Mouse (Mus musculus) forebrain, embryonic 16.5 days (tissue): Measurements from ENCODE around the gene Tgif2. TPM values are rescaled to one million over a fixed set of nuclear protein-coding genes. Genes with fewer than 3 reads are reported as not detected.

ENCODE experiments used
- ATAC-seq: fragments of 200-750 bp; cut with Nextera tagmentation; 2 replicates; pipeline ENCODE4 v1.8.0; 2017; ENCODE audit warnings: mild to moderate bottlenecking, moderate library complexity
- H3K27ac ChIP-seq: fragments of 300-500 bp; sonication (generic); 2 replicates; pipeline ENCODE4 v1.5.1; 2014; ENCODE audit warnings: low read length, control low read depth
- H3K27me3 ChIP-seq: fragments of 300-500 bp; sonication (generic); replicated peaks from 2 replicates; pipeline ENCODE4 v1.6.1; 2014; ENCODE audit warnings: low read length; ENCODE audit not compliant: control insufficient read depth, insufficient read depth
- H3K36me3 ChIP-seq: fragments of 300-500 bp; sonication (generic); 2 replicates; pipeline ENCODE4 v1.6.1; 2014; ENCODE audit not compliant: control insufficient read depth, insufficient read depth
- H3K4me1 ChIP-seq: fragments of 300-500 bp; sonication (generic); replicated peaks from 2 replicates; pipeline ENCODE4 v1.6.1; 2014; ENCODE audit warnings: low read length; ENCODE audit not compliant: control insufficient read depth, insufficient read depth
- H3K4me2 ChIP-seq: fragments of 300-500 bp; sonication (generic); 2 replicates; pipeline ENCODE4 v1.6.1; 2014; ENCODE audit warnings: mild to moderate bottlenecking, low read length, control low read depth
- H3K4me3 ChIP-seq: fragments of 300-500 bp; sonication (generic); replicated peaks from 2 replicates; pipeline ENCODE4 v1.5.1; 2014; ENCODE audit warnings: mild to moderate bottlenecking, low read length, control low read depth
- H3K9ac ChIP-seq: fragments of 300-500 bp; sonication (generic); replicated peaks from 2 replicates; pipeline ENCODE4 v1.6.1; 2014; ENCODE audit warnings: low read depth, low read length, control low read depth
- H3K9me3 ChIP-seq: fragments of 300-500 bp; sonication (generic); 2 replicates; pipeline ENCODE4 v1.6.1; 2016; ENCODE audit warnings: low read length; ENCODE audit not compliant: control insufficient read depth
- WGBS: fragments of 180-500 bp; shearing (Covaris S2); extraction: QIAGEN DNeasy Blood & Tissue Kit; methylation state at CpG from one replicate; pipeline ENCODE4 v1.1.7; 2014; 5-methylcytosine and 5-hydroxymethylcytosine counted together
- polyA plus RNA-seq: library from polyadenylated mRNA; unstranded; fragments of >200 nt; fragmentation: Nextera tagmentation; extraction: Ambion mirVana; gene quantifications from 2 replicates; pipeline ENCODE4 v1.2.1, GENCODE M21; 2015

The Tgif2 gene
- polyA plus RNA-seq, 1 experiment from 2014 or later = 33.1 TPM

- H3K36me3 ChIP-seq = 0 out of 2 replicates have a peak, but pooled peaks cover 6% of the 10 kb centered on the region
- H3K4me3 ChIP-seq = no peak overlapping the region
- H3K9ac ChIP-seq = no peak overlapping the region
- peaks cover 22% of the 10 kb centered on the region for H3K4me1 ChIP-seq
- no peak overlapping the region for H3K4me2 ChIP-seq
- 49% methylated on average over 3 of the region's 3 CpGs for WGBS
- no peak for ATAC-seq
- H3K27me3 ChIP-seq = no peaks in the 10 kb centered on the region
- H3K27ac ChIP-seq = no peak overlapping the region
- no peaks in the 10 kb centered on the region for H3K9me3 ChIP-seq
Observed at GRCm38 (mm10) chr2:156864481-156864880, 24.7 kb downstream of the Tgif2 start.

GRCm38 (mm10) chr2:156868994-156869393 is 29.2 kb downstream of the Tgif2 start:
- H3K36me3 ChIP-seq = peaks cover 13% of the 10 kb centered on the region

GRCm38 (mm10) chr2:156869554-156869953 is 29.7 kb downstream of the Tgif2 start:
- Histone ChIP-seq H3K4me1 (peaks cover 2% of the 10 kb centered on the region), H3K27me3 (no peaks in the 10 kb centered on the region), H3K36me3 (peaks cover 13% of the 10 kb centered on the region), H3K9me3 (no peaks in the 10 kb centered on the region), H3K4me3 (no peak overlapping the region), H3K4me2 (no peak overlapping the region), H3K9ac (no peak overlapping the region), H3K27ac (no peak overlapping the region)
- no peak for ATAC-seq
- 91% methylated on average over 7 of the region's 7 CpGs for WGBS

More at GRCm38 (mm10) chr2:156868994-156869393, 29.2 kb downstream of the Tgif2 start:
- Histone ChIP-seq H3K9ac (no peak overlapping the region), H3K9me3 (no peaks in the 10 kb centered on the region), H3K27ac (no peak overlapping the region), H3K27me3 (no peaks in the 10 kb centered on the region), H3K4me2 (no peak overlapping the region), H3K4me3 (no peak overlapping the region), H3K4me1 (peaks cover 7% of the 10 kb centered on the region)
- WGBS = 80% methylated on average over 8 of the region's 8 CpGs
- no peak for ATAC-seq

- H3K36me3 ChIP-seq = peaks cover 13% of the 10 kb centered on the region
- no peak overlapping the region for H3K4me2 ChIP-seq
- H3K9me3 ChIP-seq = no peaks in the 10 kb centered on the region
- H3K4me1 ChIP-seq = no peaks in the 10 kb centered on the region
- no peaks in the 10 kb centered on the region for H3K27me3 ChIP-seq
- 38% methylated on average over 6 of the region's 6 CpGs for WGBS
- no peak overlapping the region for H3K27ac ChIP-seq
- no peak for ATAC-seq
- H3K4me3 ChIP-seq = no peak overlapping the region
- no peak overlapping the region for H3K9ac ChIP-seq
Observed at GRCm38 (mm10) chr2:156870519-156870918, 30.7 kb downstream of the Tgif2 start.

- peaks cover 10% of the 10 kb centered on the region for H3K36me3 ChIP-seq
- H3K4me1 ChIP-seq = no peaks in the 10 kb centered on the region
- no peak overlapping the region for H3K4me3 ChIP-seq
- H3K4me2 ChIP-seq = no peak overlapping the region
- 20% methylated on average over 5 of the region's 5 CpGs for WGBS
- H3K9ac ChIP-seq = no peak overlapping the region
- no peaks in the 10 kb centered on the region for H3K9me3 ChIP-seq
- ATAC-seq = no peak
- H3K27me3 ChIP-seq = no peaks in the 10 kb centered on the region
- no peak overlapping the region for H3K27ac ChIP-seq
Observed at GRCm38 (mm10) chr2:156873629-156874028, 33.8 kb downstream of the Tgif2 start.

GRCm38 (mm10) chr2:156874047-156874759 is 34.4 kb downstream of the Tgif2 start:
- no peak for ATAC-seq
- no peaks in the 10 kb centered on the region for H3K27me3 ChIP-seq
- no peaks in the 10 kb centered on the region for H3K9me3 ChIP-seq
- no peak overlapping the region for H3K4me2 ChIP-seq
- H3K36me3 ChIP-seq = peaks cover 7% of the 10 kb centered on the region
- 88% methylated on average over 8 of the region's 8 CpGs for WGBS
- H3K9ac ChIP-seq = no peak overlapping the region
- H3K27ac ChIP-seq = no peak overlapping the region
- H3K4me1 ChIP-seq = no peaks in the 10 kb centered on the region
- no peak overlapping the region for H3K4me3 ChIP-seq

- Histone ChIP-seq H3K27ac (no peak overlapping the region), H3K9me3 (no peaks in the 10 kb centered on the region), H3K4me1 (no peaks in the 10 kb centered on the region), H3K27me3 (no peaks in the 10 kb centered on the region), H3K4me3 (no peak overlapping the region), H3K36me3 (peaks cover 7% of the 10 kb centered on the region), H3K9ac (no peak overlapping the region), H3K4me2 (no peak overlapping the region)
- WGBS = 91% methylated on average over 4 of the region's 4 CpGs
- no peak for ATAC-seq
Observed at GRCm38 (mm10) chr2:156874760-156875510, 35.1 kb downstream of the Tgif2 start.

GRCm38 (mm10) chr2:156877726-156878125 is 37.9 kb downstream of the Tgif2 start:
- 70% methylated on average over 9 of the region's 9 CpGs for WGBS

GRCm38 (mm10) chr2:156879541-156879940 is 39.7 kb downstream of the Tgif2 start:
- H3K36me3 ChIP-seq = no peaks in the 10 kb centered on the region

More at GRCm38 (mm10) chr2:156877726-156878125, 37.9 kb downstream of the Tgif2 start:
- no peak overlapping the region for H3K9ac ChIP-seq
- no peak overlapping the region for H3K4me3 ChIP-seq
- no peaks in the 10 kb centered on the region for H3K4me1 ChIP-seq
- H3K9me3 ChIP-seq = no peaks in the 10 kb centered on the region
- H3K36me3 ChIP-seq = peaks cover 3% of the 10 kb centered on the region
- H3K4me2 ChIP-seq = no peak overlapping the region
- no peaks in the 10 kb centered on the region for H3K27me3 ChIP-seq
- ATAC-seq = no peak
- no peak overlapping the region for H3K27ac ChIP-seq

More at GRCm38 (mm10) chr2:156879541-156879940, 39.7 kb downstream of the Tgif2 start:
- WGBS = 93% methylated on average over 3 of the region's 3 CpGs
- Histone ChIP-seq H3K9me3 (no peaks in the 10 kb centered on the region), H3K9ac (no peak overlapping the region), H3K4me3 (no peak overlapping the region), H3K4me2 (no peak overlapping the region), H3K4me1 (no peaks in the 10 kb centered on the region), H3K27ac (no peak overlapping the region), H3K27me3 (no peaks in the 10 kb centered on the region)
- ATAC-seq = no peak
